Mouse (Mus musculus) fat pad, adult 2 months (tissue): ENCODE measurements at regions not wholly inside any gene's neighbourhood (a gene's known extent, or its start where the extent isn't known, plus 50 kb on each side); places are given as distances from the start of the nearest gene placed in this dataset.

Source experiments
- DNase-seq: peaks from one replicate; pipeline ENCODE4 v3.0.0-alpha.2; 2011; ENCODE audit warnings: low read depth, low spot score; ENCODE audit errors: extremely low read depth

- no peak for DNase-seq
Measured at GRCm38 (mm10) chr13:34576392-34576791, 76.9 kb downstream of the Pxdc1 start.

- no peak for DNase-seq
Measured at GRCm38 (mm10) chr13:34575997-34576314, 77.3 kb downstream of the Pxdc1 start.

- no peak for DNase-seq
Measured at GRCm38 (mm10) chr13:34575179-34575996, 77.9 kb downstream of the Pxdc1 start.

- no peak for DNase-seq
Measured at GRCm38 (mm10) chr13:34569312-34569711, 84.0 kb downstream of the Pxdc1 start.

- no peak for DNase-seq
Measured at GRCm38 (mm10) chr13:34566687-34567086, 86.6 kb downstream of the Pxdc1 start.

GRCm38 (mm10) chr13:34550130-34550884 is 103.0 kb downstream of the Pxdc1 start:
- no peak for DNase-seq

- DNase-seq: no peak
Measured at GRCm38 (mm10) chr13:34540646-34541045, 112.6 kb downstream of the Pxdc1 start.

- DNase-seq: no peak
Measured at GRCm38 (mm10) chr13:34533896-34534295, 119.4 kb downstream of the Pxdc1 start.

- no peak for DNase-seq
Measured at GRCm38 (mm10) chr13:34511332-34511731, 142.0 kb downstream of the Pxdc1 start.

- DNase-seq: no peak
Measured at GRCm38 (mm10) chr13:34507224-34507623, 146.1 kb downstream of the Pxdc1 start.

GRCm38 (mm10) chr13:34505861-34506260 is 147.4 kb downstream of the Pxdc1 start:
- no peak for DNase-seq

- DNase-seq: no peak
Measured at GRCm38 (mm10) chr13:34504879-34505278, 148.4 kb downstream of the Pxdc1 start.

GRCm38 (mm10) chr13:34498910-34499309 is 153.9 kb upstream of the Slc22a23 start:
- no peak for DNase-seq

- DNase-seq: peak; percentile 2
Measured at GRCm38 (mm10) chr13:34497667-34498066, 152.7 kb upstream of the Slc22a23 start.

GRCm38 (mm10) chr13:34484831-34485230 is 139.8 kb upstream of the Slc22a23 start:
- no peak for DNase-seq

GRCm38 (mm10) chr13:34481461-34481860 is 136.5 kb upstream of the Slc22a23 start:
- no peak for DNase-seq

- no peak for DNase-seq
Measured at GRCm38 (mm10) chr13:34470410-34470809, 125.4 kb upstream of the Slc22a23 start.

GRCm38 (mm10) chr13:34469568-34469967 is 124.6 kb upstream of the Slc22a23 start:
- DNase-seq: no peak

- DNase-seq: no peak
Measured at GRCm38 (mm10) chr13:34468132-34468748, 123.3 kb upstream of the Slc22a23 start.

GRCm38 (mm10) chr13:34465862-34466430 is 121.0 kb upstream of the Slc22a23 start:
- no peak for DNase-seq

GRCm38 (mm10) chr13:34465456-34465855 is 120.5 kb upstream of the Slc22a23 start:
- DNase-seq: no peak

- no peak for DNase-seq
Measured at GRCm38 (mm10) chr13:34464221-34464620, 119.2 kb upstream of the Slc22a23 start.
